22 mouse cellular contexts compared by ENCODE assay signal in genomic region chr3:59205941-59206340, GRCm38 (mm10). TPM values are rescaled to one million over a fixed set of nuclear protein-coding genes. Genes with fewer than 3 reads are reported as not detected.
DNase-seq lines count a peak whose midpoint lies in the region; ATAC-seq and TF ChIP-seq lines count a peak whose summit lies in the region.
"Had no signal": no experiment of that assay in that cellular context is flagged by ENCODE, and none has a peak within 500 bp of the region (broad histone marks: within the 10 kb centered on the region; RNA-seq: fewer than 3 reads in every experiment).

No protein-coding gene starts in this region.

- H3K4me1 ChIP-seq in liver, postnatal 0 days (ENCODE audit: insufficient read depth) = peaks cover 20% of the 10 kb centered on the region
- peaks cover 31% of the 10 kb centered on the region for H3K4me1 ChIP-seq in liver, embryonic 12.5 days
- peaks cover 20% of the 10 kb centered on the region for H3K4me1 ChIP-seq in limb, embryonic 10.5 days
- 0 out of 2 replicates have a peak, but pooled peaks cover 3% of the 10 kb centered on the region for H3K4me1 ChIP-seq in intestine, embryonic 15.5 days (replicated peaks)
- H3K4me1 ChIP-seq in midbrain, embryonic 13.5 days (replicated peaks) = no peaks in the 10 kb centered on the region
- H3K4me1 ChIP-seq: hindbrain, embryonic 13.5 days; midbrain, embryonic 15.5 days; stomach, embryonic 15.5 days had no signal

- H3K9ac ChIP-seq in liver, postnatal 0 days (replicated peaks) = no peak overlapping the region
- H3K9ac ChIP-seq in liver, embryonic 12.5 days = no peak overlapping the region
- no peak overlapping the region for H3K9ac ChIP-seq in intestine, embryonic 15.5 days
- H3K9ac ChIP-seq in midbrain, embryonic 13.5 days (replicated peaks) = no peak overlapping the region
- H3K9ac ChIP-seq: embryonic facial prominence, embryonic 13.5 days; hindbrain, embryonic 13.5 days; midbrain, embryonic 15.5 days; stomach, embryonic 15.5 days had no signal

- no peaks in the 10 kb centered on the region for H3K9me3 ChIP-seq in liver, postnatal 0 days (ENCODE audit: low read length)
- H3K9me3 ChIP-seq in liver, embryonic 12.5 days (replicated peaks) = no peaks in the 10 kb centered on the region
- no peaks in the 10 kb centered on the region for H3K9me3 ChIP-seq in limb, embryonic 10.5 days (replicated peaks)
- H3K9me3 ChIP-seq in intestine, embryonic 15.5 days = no peaks in the 10 kb centered on the region
- no peaks in the 10 kb centered on the region for H3K9me3 ChIP-seq in midbrain, embryonic 13.5 days
- H3K9me3 ChIP-seq: embryonic facial prominence, embryonic 13.5 days; hindbrain, embryonic 13.5 days; midbrain, embryonic 15.5 days; stomach, embryonic 15.5 days had no signal

- 29% methylated on average over 4 of the region's 4 CpGs for WGBS in liver, postnatal 0 days (ENCODE audit: insufficient replicate concordance)
- WGBS in liver, embryonic 12.5 days (ENCODE audit: insufficient replicate concordance) = 33% methylated on average over 4 of the region's 4 CpGs
- 90% methylated on average over 4 of the region's 4 CpGs for WGBS in limb, embryonic 10.5 days
- 86% methylated on average over 4 of the region's 4 CpGs for WGBS in intestine, embryonic 15.5 days
- 85% methylated on average over 4 of the region's 4 CpGs for WGBS in midbrain, embryonic 13.5 days

- no peaks in the 10 kb centered on the region for H3K27me3 ChIP-seq in liver, postnatal 0 days (ENCODE audit: insufficient read depth, low read length)
- H3K27me3 ChIP-seq in liver, embryonic 12.5 days (replicated peaks) = no peaks in the 10 kb centered on the region
- H3K27me3 ChIP-seq in limb, embryonic 10.5 days (ENCODE audit: low read depth, poor library complexity, severe bottlenecking) = no peaks in the 10 kb centered on the region
- H3K27me3 ChIP-seq in intestine, embryonic 15.5 days (replicated peaks) = no peaks in the 10 kb centered on the region
- H3K27me3 ChIP-seq in midbrain, embryonic 13.5 days = no peaks in the 10 kb centered on the region
- H3K27me3 ChIP-seq: CH12.LX; embryonic facial prominence, embryonic 13.5 days; hindbrain, embryonic 13.5 days; midbrain, embryonic 15.5 days; stomach, embryonic 15.5 days had no signal

- no peaks in the 10 kb centered on the region for H3K36me3 ChIP-seq in liver, postnatal 0 days (replicated peaks; ENCODE audit: insufficient read depth, low read length)
- H3K36me3 ChIP-seq in liver, embryonic 12.5 days = no peaks in the 10 kb centered on the region
- H3K36me3 ChIP-seq in limb, embryonic 10.5 days = no peaks in the 10 kb centered on the region
- H3K36me3 ChIP-seq in intestine, embryonic 15.5 days = no peaks in the 10 kb centered on the region
- H3K36me3 ChIP-seq in midbrain, embryonic 13.5 days = no peaks in the 10 kb centered on the region
- H3K36me3 ChIP-seq: embryonic facial prominence, embryonic 13.5 days; hindbrain, embryonic 13.5 days; midbrain, embryonic 15.5 days; stomach, embryonic 15.5 days had no signal

- no peak overlapping the region for H3K4me2 ChIP-seq in liver, postnatal 0 days (ENCODE audit: low read depth, low read length)
- no peak overlapping the region for H3K4me2 ChIP-seq in liver, embryonic 12.5 days
- no peak overlapping the region for H3K4me2 ChIP-seq in intestine, embryonic 15.5 days (replicated peaks)
- H3K4me2 ChIP-seq in midbrain, embryonic 13.5 days (replicated peaks) = no peak overlapping the region
- H3K4me2 ChIP-seq: embryonic facial prominence, embryonic 13.5 days; hindbrain, embryonic 13.5 days; midbrain, embryonic 15.5 days; stomach, embryonic 15.5 days had no signal

- DNase-seq in liver, postnatal 0 days = no peak
- no peak for DNase-seq in limb, embryonic 10.5 days (ENCODE audit: low spot score)
- peak; percentile 60 for DNase-seq in thymus, postnatal 25 days
- no peak for DNase-seq in adrenal gland, postnatal 4 days (ENCODE audit: low spot score in 2 of 2)
- DNase-seq: adrenal gland, adult 8-10 months; cerebellum, adult 2 months; kidney, adult 18-20 months; kidney, postnatal 14 days; spleen, adult 18-20 months had no signal

- H3K27ac ChIP-seq in liver, postnatal 0 days (ENCODE audit: low read depth) = peak overlapping the region; percentile 39; the same call in 1 of the 2 replicates
- H3K27ac ChIP-seq in liver, embryonic 12.5 days = no peak overlapping the region
- H3K27ac ChIP-seq in limb, embryonic 10.5 days = 0 out of 2 replicates have a peak overlapping the region, but pooled peaks have one; percentile 9
- H3K27ac ChIP-seq in intestine, embryonic 15.5 days = no peak overlapping the region
- H3K27ac ChIP-seq in midbrain, embryonic 13.5 days = no peak overlapping the region
- H3K27ac ChIP-seq: embryonic facial prominence, embryonic 13.5 days; hindbrain, embryonic 13.5 days; midbrain, embryonic 15.5 days; stomach, embryonic 15.5 days had no signal

- ATAC-seq in liver, postnatal 0 days = no peak
- no peak for ATAC-seq in liver, embryonic 12.5 days
- ATAC-seq in activated CD4-positive, CD25-positive, alpha-beta regulatory T cell, adult 4 months = peak; percentile 48
- no peak for ATAC-seq in intestine, embryonic 15.5 days
- ATAC-seq in midbrain, embryonic 13.5 days = no peak
- ATAC-seq: forebrain, embryonic 16.5 days; midbrain, embryonic 15.5 days had no signal

- no peak overlapping the region for H3K4me3 ChIP-seq in liver, postnatal 0 days (ENCODE audit: low read depth, low read length)
- H3K4me3 ChIP-seq in liver, embryonic 12.5 days = no peak overlapping the region
- no peak overlapping the region for H3K4me3 ChIP-seq in limb, embryonic 10.5 days
- H3K4me3 ChIP-seq in intestine, embryonic 15.5 days (replicated peaks) = no peak overlapping the region
- no peak overlapping the region for H3K4me3 ChIP-seq in midbrain, embryonic 13.5 days (replicated peaks)
- H3K4me3 ChIP-seq: embryonic facial prominence, embryonic 13.5 days; hindbrain, embryonic 13.5 days; midbrain, embryonic 15.5 days; stomach, embryonic 15.5 days had no signal

- no peak for TF ChIP-seq EP300 in liver, postnatal 0 days (IDR thresholded peaks at IDR 0.05; ENCODE audit: low read depth)

- TF ChIP-seq CTCF in liver, postnatal 0 days (IDR thresholded peaks at IDR 0.05; ENCODE audit: low read depth) = no peak

RNA-seq across cellular contexts. Expression of gene P2ry13, which starts 4.7 kb away (rescaled TPM):
- 4.4 and 4.6 TPM in 2 replicates for polyA plus RNA-seq in liver, postnatal 0 days (2015; fragmentation: Nextera tagmentation; extraction: Ambion mirVana)
- 1.6 and 1.8 TPM in 2 replicates for polyA plus RNA-seq in liver, embryonic 12.5 days (2016; fragmentation: Nextera tagmentation; extraction: Ambion mirVana)
- polyA plus RNA-seq in activated CD4-positive, CD25-positive, alpha-beta regulatory T cell, adult 4 months (2017; shearing (Covaris generic)) = under 1 TPM; 0.18 to 0.44 TPM
- 0.25 and 0.30 TPM in 2 replicates for polyA plus RNA-seq in limb, embryonic 10.5 days (2016; fragmentation: Nextera tagmentation; extraction: Ambion mirVana)
- polyA plus RNA-seq in intestine, embryonic 15.5 days (2015; fragmentation: Nextera tagmentation; extraction: Ambion mirVana) = 1.2 and 1.6 TPM in 2 replicates
- total RNA-seq in adrenal gland, postnatal 4 days (2021) = 1 to 10 TPM in 1 of 2 experiments, under 1 TPM in 1; 0.92 to 1.4 TPM
- 0.97 and 1.2 TPM in 2 replicates for polyA plus RNA-seq in midbrain, embryonic 13.5 days (2015; fragmentation: Nextera tagmentation; extraction: Ambion mirVana)

RNA-seq across cellular contexts. Expression of gene Gpr87, which starts 11.0 kb away (rescaled TPM):
- not detected in 2 replicates for polyA plus RNA-seq in liver, postnatal 0 days (2015; fragmentation: Nextera tagmentation; extraction: Ambion mirVana)
- 0.08 TPM in 1 of 2 replicates, not detected in the other for polyA plus RNA-seq in liver, embryonic 12.5 days (2016; fragmentation: Nextera tagmentation; extraction: Ambion mirVana)
- polyA plus RNA-seq in activated CD4-positive, CD25-positive, alpha-beta regulatory T cell, adult 4 months (2017; shearing (Covaris generic)) = not detected
- polyA plus RNA-seq in limb, embryonic 10.5 days (2016; fragmentation: Nextera tagmentation; extraction: Ambion mirVana) = 0.33 and 0.84 TPM in 2 replicates
- polyA plus RNA-seq in intestine, embryonic 15.5 days (2015; fragmentation: Nextera tagmentation; extraction: Ambion mirVana) = not detected in 2 replicates
- total RNA-seq in adrenal gland, postnatal 4 days (2021) = not detected
- 0.19 TPM in 1 of 2 replicates, not detected in the other for polyA plus RNA-seq in midbrain, embryonic 13.5 days (2015; fragmentation: Nextera tagmentation; extraction: Ambion mirVana)
- total RNA-seq: adrenal gland, adult 8-10 months; CH12.LX; gastrocnemius, adult 18-20 months; layer of hippocampus, postnatal 10 days had no signal
- polyA plus RNA-seq: cerebellum, adult 2 months; forebrain, embryonic 16.5 days; liver, embryonic 16.5 days had no signal

RNA-seq across cellular contexts. Expression of gene P2ry14, which starts 52.5 kb away (rescaled TPM):
- 7.3 and 9.4 TPM in 2 replicates for polyA plus RNA-seq in liver, postnatal 0 days (2015; fragmentation: Nextera tagmentation; extraction: Ambion mirVana)
- 1.7 and 2.4 TPM in 2 replicates for polyA plus RNA-seq in liver, embryonic 12.5 days (2016; fragmentation: Nextera tagmentation; extraction: Ambion mirVana)
- 1 to 10 TPM; 5.0 to 5.1 TPM for polyA plus RNA-seq in activated CD4-positive, CD25-positive, alpha-beta regulatory T cell, adult 4 months (2017; shearing (Covaris generic))
- 0.70 and 0.89 TPM in 2 replicates for polyA plus RNA-seq in limb, embryonic 10.5 days (2016; fragmentation: Nextera tagmentation; extraction: Ambion mirVana)
- polyA plus RNA-seq in intestine, embryonic 15.5 days (2015; fragmentation: Nextera tagmentation; extraction: Ambion mirVana) = 8.6 and 10.3 TPM in 2 replicates
- total RNA-seq in adrenal gland, postnatal 4 days (2021) = 10 to 100 TPM; 12.2 to 13.9 TPM
- 1.9 and 2.4 TPM in 2 replicates for polyA plus RNA-seq in midbrain, embryonic 13.5 days (2015; fragmentation: Nextera tagmentation; extraction: Ambion mirVana)

RNA-seq across cellular contexts. Expression of gene P2ry12, which starts 56.7 kb away (rescaled TPM):
- polyA plus RNA-seq in liver, postnatal 0 days (2015; fragmentation: Nextera tagmentation; extraction: Ambion mirVana) = 3.0 and 3.3 TPM in 2 replicates
- 1.4 and 2.2 TPM in 2 replicates for polyA plus RNA-seq in liver, embryonic 12.5 days (2016; fragmentation: Nextera tagmentation; extraction: Ambion mirVana)
- under 1 TPM in 1 of 2 experiments, not detected in 1; 0.79 TPM for polyA plus RNA-seq in activated CD4-positive, CD25-positive, alpha-beta regulatory T cell, adult 4 months (2017; shearing (Covaris generic))
- 0.06 and 0.40 TPM in 2 replicates for polyA plus RNA-seq in limb, embryonic 10.5 days (2016; fragmentation: Nextera tagmentation; extraction: Ambion mirVana)
- 1.9 and 2.0 TPM in 2 replicates for polyA plus RNA-seq in intestine, embryonic 15.5 days (2015; fragmentation: Nextera tagmentation; extraction: Ambion mirVana)
- total RNA-seq in adrenal gland, postnatal 4 days (2021) = 1 to 10 TPM; 6.6 to 6.9 TPM
- 5.9 and 6.4 TPM in 2 replicates for polyA plus RNA-seq in midbrain, embryonic 13.5 days (2015; fragmentation: Nextera tagmentation; extraction: Ambion mirVana)

Comparison
In these comparisons a context has a peak if more than half of its experiments do, and no peak if none do; other contexts are left out.
1. H3K27ac ChIP-seq: peak in liver, postnatal 0 days (single experiment) and limb, embryonic 10.5 days (single experiment); none in liver, embryonic 12.5 days (single experiment), intestine, embryonic 15.5 days (single experiment) and midbrain, embryonic 13.5 days (single experiment).